Mouse (Mus musculus): ENCODE results near the gene Pygo1.

Pygo1 gene

DNA sequence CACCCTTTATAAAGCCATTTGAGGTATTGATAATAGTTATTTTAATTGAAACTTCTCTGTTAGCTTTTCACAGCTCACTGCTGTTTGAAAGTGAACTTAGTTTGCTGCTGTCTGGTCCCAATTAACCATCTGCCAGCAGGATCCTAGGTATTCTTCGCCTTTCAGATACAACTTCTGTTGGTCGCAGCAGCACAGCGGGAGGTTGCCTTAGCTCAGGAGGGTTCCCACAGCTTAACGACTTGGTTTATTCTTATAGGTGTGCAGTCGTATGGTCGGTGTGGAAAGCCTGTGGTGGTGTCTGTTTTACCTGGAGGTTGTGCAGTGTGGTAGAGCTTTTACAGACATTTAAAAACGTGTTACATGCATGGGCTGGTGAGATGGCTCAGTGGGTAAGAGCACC, 71.4 kb downstream of the Pygo1 start:
- no peak for DNase-seq

DNA sequence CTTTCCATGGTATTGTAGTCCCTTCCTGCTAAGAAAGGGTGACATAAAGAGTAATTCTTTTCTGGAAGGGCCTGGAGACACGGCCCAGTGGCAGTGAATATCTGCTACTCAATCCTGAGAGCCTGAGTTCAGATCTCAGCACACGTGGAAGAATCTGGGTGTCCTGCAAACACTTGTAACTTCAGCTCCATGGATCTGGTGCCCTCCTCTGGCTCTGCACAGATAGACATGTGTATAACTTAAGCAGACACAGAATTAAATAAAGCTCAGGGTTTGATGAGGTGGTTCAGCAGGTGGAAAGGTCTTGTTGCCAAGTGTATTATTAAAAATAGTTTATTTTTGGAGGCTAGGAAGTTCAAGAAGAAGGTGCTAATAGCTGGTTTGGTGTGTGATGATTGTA, 75.0 kb downstream of the Pygo1 start:
- DNase-seq: no peak

DNA sequence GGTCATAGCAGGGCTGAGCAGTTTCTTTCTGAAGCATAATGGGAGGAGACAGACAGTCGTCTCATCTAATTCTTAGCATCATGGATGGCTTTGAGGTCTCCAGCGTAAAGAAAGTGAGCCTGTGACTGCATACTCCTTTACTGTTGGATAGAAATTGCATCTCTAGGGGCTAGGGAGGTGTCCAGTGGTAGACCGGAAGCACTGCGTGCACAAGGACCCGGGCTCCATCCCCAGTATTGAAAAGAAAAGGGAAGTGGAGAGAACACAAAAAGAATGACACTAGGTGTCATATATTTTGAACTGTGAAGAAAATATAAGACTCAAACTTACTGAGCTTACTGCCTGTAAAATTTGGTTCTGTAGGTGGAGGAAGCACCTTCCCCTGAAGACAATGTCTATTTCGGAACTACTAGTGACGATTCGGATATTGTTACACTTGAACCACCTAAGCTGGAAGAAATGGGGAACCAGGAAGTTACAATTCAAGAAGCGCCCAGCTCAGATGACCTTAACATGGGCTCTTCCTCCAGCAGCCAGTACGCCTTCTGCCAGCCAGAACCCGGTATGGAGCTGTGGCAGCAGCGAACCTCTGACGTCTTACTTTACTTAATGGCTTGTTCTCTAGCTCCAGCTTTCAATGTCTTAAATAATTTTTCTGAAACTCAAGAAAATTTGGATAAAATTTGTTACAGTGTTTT, 76.0 kb downstream of the Pygo1 start:
- DNase-seq: no peak

All from cerebellum, adult 18-20 months (tissue).